Mouse (Mus musculus) liver, postnatal 0 days (tissue): ENCODE measurements around the gene Cxcl10. TPM values are rescaled to one million over a fixed set of nuclear protein-coding genes. Genes with fewer than 3 reads are reported as not detected.
"Not testable (repeated sequence)": the region's sequence is repeated elsewhere in the genome, so short reads cannot be mapped to it uniquely, and the experiment has no call there.

ENCODE experiments used
- ATAC-seq: fragments of 200-750 bp; cut with Nextera tagmentation; 2 replicates; pipeline ENCODE4 v1.8.0; 2017; ENCODE audit warnings: mild to moderate bottlenecking, moderate library complexity
- DNase-seq: peaks from one replicate; pipeline ENCODE4 v3.0.0-alpha.2; 2016
- H3K27ac ChIP-seq: fragments of 300-500 bp; sonication (generic); 2 replicates; pipeline ENCODE4 v1.5.1; 2014; ENCODE audit warnings: antibody characterized with exemption, moderate library complexity, mild to moderate bottlenecking, low read depth
- H3K27me3 ChIP-seq: fragments of 300-500 bp; sonication (generic); 2 replicates; pipeline ENCODE4 v1.6.1; 2014; ENCODE audit warnings: low read length, control low read depth, mixed read lengths; ENCODE audit not compliant: insufficient read depth
- H3K36me3 ChIP-seq: fragments of 300-500 bp; sonication (generic); replicated peaks from 2 replicates; pipeline ENCODE4 v1.6.1; 2014; ENCODE audit warnings: mild to moderate bottlenecking, control low read depth, low read length, moderate library complexity, mixed read lengths; ENCODE audit not compliant: insufficient read depth
- H3K4me1 ChIP-seq: fragments of 300-500 bp; sonication (generic); 2 replicates; pipeline ENCODE4 v1.6.1; 2014; ENCODE audit warnings: antibody characterized with exemption, mild to moderate bottlenecking, control low read depth; ENCODE audit not compliant: insufficient read depth
- H3K4me2 ChIP-seq: fragments of 300-500 bp; sonication (generic); 2 replicates; pipeline ENCODE4 v1.6.1; 2014; ENCODE audit warnings: low read depth, mild to moderate bottlenecking, low read length, moderate library complexity, mixed read lengths
- H3K4me3 ChIP-seq: fragments of 300-500 bp; sonication (generic); 2 replicates; pipeline ENCODE4 v1.5.1; 2014; ENCODE audit warnings: low read depth, low read length
- H3K9ac ChIP-seq: fragments of 300-500 bp; sonication (generic); replicated peaks from 2 replicates; pipeline ENCODE4 v1.6.1; 2014; ENCODE audit warnings: mild to moderate bottlenecking, moderate library complexity
- H3K9me3 ChIP-seq: fragments of 300-500 bp; sonication (generic); 2 replicates; pipeline ENCODE4 v1.6.1; 2016; ENCODE audit warnings: mild to moderate bottlenecking, control low read depth, low read length, mixed read lengths
- CTCF ChIP-seq: sonication (generic); IDR thresholded peaks from 2 replicates; pipeline ENCODE4 v1.5.1; 2016; ENCODE audit warnings: antibody characterized with exemption, low read depth
- EP300 ChIP-seq: IDR thresholded peaks from 2 replicates; pipeline ENCODE4 v1.6.1; 2016; ENCODE audit warnings: antibody characterized with exemption, low read depth, mild to moderate bottlenecking
- WGBS: fragments of 180-500 bp; shearing (Covaris S2); extraction: QIAGEN DNeasy Blood & Tissue Kit; methylation state at CpG from one replicate; pipeline ENCODE4 v1.1.7; 2014; ENCODE audit not compliant: insufficient replicate concordance; 5-methylcytosine and 5-hydroxymethylcytosine counted together
- polyA plus RNA-seq: library from polyadenylated mRNA; unstranded; fragments of >200 nt; fragmentation: Nextera tagmentation; extraction: Ambion mirVana; gene quantifications from 2 replicates; pipeline ENCODE4 v1.2.1, GENCODE M21; 2015

Gene Cxcl10
- polyA plus RNA-seq, 1 experiment from 2014 or later, result 7.5 TPM

- Histone ChIP-seq H3K36me3 (no peaks in the 10 kb centered on the region), H3K27ac (no peak overlapping the region), H3K27me3 (no peaks in the 10 kb centered on the region), H3K4me1 (peaks cover 16% of the 10 kb centered on the region), H3K4me2 (no peak overlapping the region), H3K9me3 (no peaks in the 10 kb centered on the region), H3K9ac (no peak overlapping the region), H3K4me3 (no peak overlapping the region)
- WGBS, result 83% methylated on average over 11 of the region's 11 CpGs
- DNase-seq, result no peak
- no peak for ATAC-seq
- TF ChIP-seq CTCF (no peak), EP300 (no peak)
These were observed 16.5 kb upstream of the Cxcl10 start for GRCm38 (mm10) chr5:92365146-92365705.

- no peaks in the 10 kb centered on the region for H3K36me3 ChIP-seq
- H3K4me3 ChIP-seq, result no peak overlapping the region
- H3K27ac ChIP-seq, result no peak overlapping the region
- ATAC-seq (no peak), DNase-seq (no peak)
- no peak overlapping the region for H3K4me2 ChIP-seq
- no peaks in the 10 kb centered on the region for H3K9me3 ChIP-seq
- TF ChIP-seq CTCF, result no peak
- no peak for TF ChIP-seq EP300
- H3K27me3 ChIP-seq, result no peaks in the 10 kb centered on the region
- H3K4me1 ChIP-seq, result peaks cover 10% of the 10 kb centered on the region
- no peak overlapping the region for H3K9ac ChIP-seq
- WGBS, result 93% methylated on average over 5 of the region's 5 CpGs
These were observed 15.3 kb upstream of the Cxcl10 start for GRCm38 (mm10) chr5:92364011-92364410.

GRCm38 (mm10) chr5:92363179-92363578, 14.5 kb upstream of the Cxcl10 start:
- Histone ChIP-seq H3K4me2 (no peak overlapping the region), H3K9me3 (no peaks in the 10 kb centered on the region), H3K9ac (no peak overlapping the region), H3K4me1 (peaks cover 7% of the 10 kb centered on the region; the same call in 1 of the 2 replicates), H3K4me3 (no peak overlapping the region), H3K36me3 (no peaks in the 10 kb centered on the region), H3K27me3 (no peaks in the 10 kb centered on the region), H3K27ac (no peak overlapping the region)
- 27% methylated on average over 4 of the region's 4 CpGs for WGBS
- ATAC-seq, result no peak
- DNase-seq, result no peak
- TF ChIP-seq CTCF (no peak), EP300 (no peak)

- TF ChIP-seq EP300, result no peak
- 0 out of 2 replicates have a peak, but pooled peaks have one; percentile 1 for TF ChIP-seq CTCF
- no peaks in the 10 kb centered on the region for H3K9me3 ChIP-seq
- H3K27ac ChIP-seq, result peak overlapping the region; percentile 69
- 63% methylated on average over 11 of the region's 11 CpGs for WGBS
- DNase-seq (peak; percentile 40), ATAC-seq (peak; percentile 92)
- H3K4me1 ChIP-seq, result 0 out of 2 replicates have a peak, but pooled peaks cover 1% of the 10 kb centered on the region
- H3K27me3 ChIP-seq, result no peaks in the 10 kb centered on the region
- H3K4me2 ChIP-seq, result no peak overlapping the region
- H3K36me3 ChIP-seq, result no peaks in the 10 kb centered on the region
- no peak overlapping the region for H3K4me3 ChIP-seq
- no peak overlapping the region for H3K9ac ChIP-seq
These were observed 10.2 kb upstream of the Cxcl10 start for GRCm38 (mm10) chr5:92358767-92359455.

- DNase-seq (peak; percentile 50), ATAC-seq (no peak)
- no peak overlapping the region for H3K4me3 ChIP-seq
These were observed 9.3 kb upstream of the Cxcl10 start for GRCm38 (mm10) chr5:92358033-92358432.

DNA sequence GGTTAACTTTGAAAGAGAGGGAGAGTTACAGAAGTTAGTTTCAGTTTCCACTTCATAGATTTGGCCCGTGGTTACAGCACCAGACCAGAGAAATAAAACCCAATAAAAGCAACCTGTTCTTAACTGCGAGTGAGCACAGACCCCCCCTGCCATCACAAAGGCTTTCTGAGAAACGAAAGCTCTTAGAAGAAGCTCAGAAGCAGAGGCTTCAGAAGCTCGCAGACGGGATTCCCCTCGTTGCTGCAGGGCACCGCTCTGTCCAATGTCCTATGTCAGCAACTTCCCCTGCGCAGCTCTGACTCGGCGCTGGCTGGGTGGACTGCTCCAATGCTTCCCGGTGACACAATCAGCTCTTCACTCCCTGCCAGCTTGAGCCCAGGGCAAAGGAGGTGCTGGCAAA, 4.8 kb upstream of the Cxcl10 start:
- Histone ChIP-seq H3K9me3 (no peaks in the 10 kb centered on the region), H3K27ac (peak overlapping the region; percentile 83), H3K4me3 (peak overlapping the region; percentile 54), H3K9ac (peak overlapping the region; percentile 61), H3K36me3 (no peaks in the 10 kb centered on the region), H3K4me1 (peaks cover 11% of the 10 kb centered on the region), H3K4me2 (peak overlapping the region; percentile 66), H3K27me3 (no peaks in the 10 kb centered on the region)
- TF ChIP-seq EP300, result no peak
- TF ChIP-seq CTCF, result no peak
- 8% methylated on average over 10 of the region's 11 CpGs for WGBS
- ATAC-seq (peak; percentile 83), DNase-seq (peak; percentile 69)

More at GRCm38 (mm10) chr5:92358033-92358432, 9.3 kb upstream of the Cxcl10 start:
- Histone ChIP-seq H3K4me2 (no peak overlapping the region), H3K4me1 (0 out of 2 replicates have a peak, but pooled peaks cover 5% of the 10 kb centered on the region), H3K9me3 (no peaks in the 10 kb centered on the region), H3K36me3 (no peaks in the 10 kb centered on the region), H3K27me3 (no peaks in the 10 kb centered on the region), H3K9ac (no peak overlapping the region), H3K27ac (no peak overlapping the region)
- WGBS, result 16% methylated on average over 11 of the region's 12 CpGs
- TF ChIP-seq EP300, result no peak
- TF ChIP-seq CTCF, result no peak

DNA sequence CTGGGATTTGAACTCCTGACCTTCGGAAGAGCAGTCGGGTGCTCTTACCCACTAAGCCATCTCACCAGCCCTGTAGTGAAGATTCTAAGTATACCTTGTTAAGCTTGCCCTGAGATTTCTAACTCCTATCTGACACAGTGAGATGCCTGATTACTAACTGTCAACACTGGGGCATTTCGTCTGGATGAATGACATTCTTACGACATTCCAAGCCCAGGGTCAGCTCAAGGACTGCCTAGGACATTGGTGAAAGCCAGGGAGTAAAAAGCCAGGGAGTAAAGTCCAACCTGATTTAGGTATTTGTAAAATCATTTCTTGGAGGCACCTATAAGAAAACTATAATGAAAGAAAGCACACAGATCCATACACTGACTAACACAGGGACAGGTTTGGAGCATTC, 4.0 kb upstream of the Cxcl10 start:
- H3K9ac ChIP-seq, ATAC-seq, H3K27me3 ChIP-seq, DNase-seq, H3K9me3 ChIP-seq, H3K36me3 ChIP-seq: not testable (repeated sequence)
- Histone ChIP-seq H3K4me2 (peak overlapping the region; percentile 66), H3K4me3 (peak overlapping the region; percentile 54), H3K4me1 (peaks cover 19% of the 10 kb centered on the region), H3K27ac (peak overlapping the region; percentile 83)
- 64% methylated on average over 4 of the region's 4 CpGs for WGBS
